ENCODE assay signal across 7 mouse cellular contexts in genomic region chr4:135856223-135857091, GRCm38 (mm10). TPM values are rescaled to one million over a fixed set of nuclear protein-coding genes. Genes with fewer than 3 reads are reported as not detected.
DNase-seq lines count a peak whose midpoint lies in the region; ATAC-seq and TF ChIP-seq lines count a peak whose summit lies in the region.

No protein-coding gene starts in this region.

- 0 out of 2 replicates have a peak, but pooled peaks cover 6% of the 10 kb centered on the region for H3K4me1 ChIP-seq in forebrain, postnatal 0 days (ENCODE audit: insufficient read depth)
- H3K4me1 ChIP-seq in hindbrain, embryonic 12.5 days, result peaks cover 40% of the 10 kb centered on the region
- H3K4me1 ChIP-seq in small intestine, adult 2 months (ENCODE audit: control insufficient read depth, insufficient read depth, insufficient read length, low read length), result no peaks in the 10 kb centered on the region

- peak; percentile 62 for ATAC-seq in forebrain, postnatal 0 days
- peak; percentile 81 for ATAC-seq in hindbrain, embryonic 12.5 days (ENCODE audit: low FRiP score)
- ATAC-seq in megakaryocyte, adult 5-6 weeks (ENCODE audit: poor library complexity, severe bottlenecking), result peak; percentile 13

- DNase-seq in NIH3T3 (ENCODE audit: low read depth), result peak; percentile 74
- peak; percentile 69 for DNase-seq in cerebellum, adult 11-12 months
- peak; percentile 70 for DNase-seq in forebrain, postnatal 0 days
- DNase-seq in left cerebral cortex, postnatal 14 days (ENCODE audit: low spot score in 2 of 2), result peak; percentile 51 to 53

- peak overlapping the region; percentile 57 for H3K4me2 ChIP-seq in forebrain, postnatal 0 days (ENCODE audit: low read depth)
- peak overlapping the region; percentile 80 for H3K4me2 ChIP-seq in hindbrain, embryonic 12.5 days (replicated peaks)

- peak overlapping the region; percentile 98 for H3K27ac ChIP-seq in forebrain, postnatal 0 days (ENCODE audit: low read depth, low read length)
- H3K27ac ChIP-seq in hindbrain, embryonic 12.5 days, result peak overlapping the region; percentile 99
- H3K27ac ChIP-seq in small intestine, adult 2 months (ENCODE audit: insufficient read depth, low read depth, low read length), result peak overlapping the region; percentile 91

- no peak for TF ChIP-seq CTCF in forebrain, postnatal 0 days (IDR thresholded peaks at IDR 0.05; ENCODE audit: low read depth)
- no peak for TF ChIP-seq CTCF in small intestine, adult 2 months (IDR thresholded peaks at IDR 0.05; ENCODE audit: extremely low read depth, insufficient read length, insufficient replicate concordance, low read depth, low read length)

- H3K9ac ChIP-seq in forebrain, postnatal 0 days, result peak overlapping the region; percentile 91
- H3K9ac ChIP-seq in hindbrain, embryonic 12.5 days, result peak overlapping the region; percentile 99

- H3K9me3 ChIP-seq in forebrain, postnatal 0 days (ENCODE audit: low read length), result no peaks in the 10 kb centered on the region
- H3K9me3 ChIP-seq in hindbrain, embryonic 12.5 days (replicated peaks), result no peaks in the 10 kb centered on the region

- under 1% methylated on average over 71 of the region's 91 CpGs for WGBS in forebrain, postnatal 0 days
- under 1% methylated on average over 77 of the region's 91 CpGs for WGBS in hindbrain, embryonic 12.5 days
- WGBS in small intestine, adult 2 months, result under 1% methylated on average over 91 of the region's 91 CpGs

- H3K36me3 ChIP-seq in forebrain, postnatal 0 days (ENCODE audit: insufficient read depth), result no peaks in the 10 kb centered on the region
- no peaks in the 10 kb centered on the region for H3K36me3 ChIP-seq in hindbrain, embryonic 12.5 days
- H3K36me3 ChIP-seq in small intestine, adult 2 months (ENCODE audit: control insufficient read depth, insufficient read depth, low read length), result no peaks in the 10 kb centered on the region; the same call in 1 of the 2 replicates

- no peaks in the 10 kb centered on the region for H3K27me3 ChIP-seq in forebrain, postnatal 0 days (ENCODE audit: insufficient read depth, low read length)
- no peaks in the 10 kb centered on the region for H3K27me3 ChIP-seq in hindbrain, embryonic 12.5 days
- H3K27me3 ChIP-seq in small intestine, adult 2 months (ENCODE audit: control insufficient read depth, insufficient read depth, low read length), result no peaks in the 10 kb centered on the region

- no peak for TF ChIP-seq POLR2A in small intestine, adult 2 months (IDR thresholded peaks at IDR 0.05; ENCODE audit: low read depth, low read length)

- peak overlapping the region; percentile 92 for H3K4me3 ChIP-seq in forebrain, postnatal 0 days (ENCODE audit: low read depth, low read length)
- H3K4me3 ChIP-seq in hindbrain, embryonic 12.5 days, result peak overlapping the region; percentile 96
- peak overlapping the region; percentile 80 for H3K4me3 ChIP-seq in small intestine, adult 2 months (ENCODE audit: low read depth, low read length)

- intact Hi-C loops in left cerebral cortex, postnatal 14 days (cut with DNase I), result loop anchor here (1.0 to 5.0 kb wide), 2 partner anchors 17 to 34 kb away; partner anchors contain the start of gene Pnrc2

RNA-seq across cellular contexts. Expression of gene Srsf10, which starts 0.9 kb away (rescaled TPM):
- 96.4 and 114 TPM in 2 replicates for total RNA-seq in forebrain, postnatal 0 days (2014; rRNA removed)
- 131 and 143 TPM in 2 replicates for polyA plus RNA-seq in forebrain, postnatal 0 days (2015; fragmentation: Nextera tagmentation; extraction: Ambion mirVana)
- polyA plus RNA-seq in hindbrain, embryonic 12.5 days (2016; fragmentation: Nextera tagmentation; extraction: Ambion mirVana), result 312 and 328 TPM in 2 replicates
- 10 to 100 TPM; 71.0 to 77.4 TPM for total RNA-seq in left cerebral cortex, postnatal 14 days (2021)
- 104 and 125 TPM in 2 replicates for total RNA-seq in megakaryocyte, adult 5-6 weeks (2015)
- total RNA-seq in megakaryocyte, adult 5-6 weeks (2017), result 130 and 147 TPM in 2 replicates
- polyA plus RNA-seq in small intestine, adult 2 months (2012; rRNA removed), result 29.5 and 48.2 TPM in 2 replicates

RNA-seq across cellular contexts. Expression of gene Pnrc2, which starts 17.2 kb away (rescaled TPM):
- 64.4 and 75.0 TPM in 2 replicates for total RNA-seq in forebrain, postnatal 0 days (2014; rRNA removed)
- polyA plus RNA-seq in forebrain, postnatal 0 days (2015; fragmentation: Nextera tagmentation; extraction: Ambion mirVana), result 60.9 and 73.0 TPM in 2 replicates
- polyA plus RNA-seq in hindbrain, embryonic 12.5 days (2016; fragmentation: Nextera tagmentation; extraction: Ambion mirVana), result 152 and 154 TPM in 2 replicates
- 10 to 100 TPM; 48.8 to 49.7 TPM for total RNA-seq in left cerebral cortex, postnatal 14 days (2021)
- total RNA-seq in megakaryocyte, adult 5-6 weeks (2015), result 248 and 273 TPM in 2 replicates
- 249 and 251 TPM in 2 replicates for total RNA-seq in megakaryocyte, adult 5-6 weeks (2017)
- polyA plus RNA-seq in small intestine, adult 2 months (2012; rRNA removed), result 2.4 and 8.5 TPM in 2 replicates

RNA-seq across cellular contexts. Expression of gene Cnr2, which starts 38.7 kb away (rescaled TPM):
- 0.24 and 0.31 TPM in 2 replicates for total RNA-seq in forebrain, postnatal 0 days (2014; rRNA removed)
- 0.17 TPM in 1 of 2 replicates, not detected in the other for polyA plus RNA-seq in forebrain, postnatal 0 days (2015; fragmentation: Nextera tagmentation; extraction: Ambion mirVana)
- 0.15 and 0.29 TPM in 2 replicates for polyA plus RNA-seq in hindbrain, embryonic 12.5 days (2016; fragmentation: Nextera tagmentation; extraction: Ambion mirVana)
- under 1 TPM in 1 of 2 experiments, not detected in 1; 0.09 TPM for total RNA-seq in left cerebral cortex, postnatal 14 days (2021)
- total RNA-seq in megakaryocyte, adult 5-6 weeks (2015), result 15.2 and 16.9 TPM in 2 replicates
- 18.8 and 20.7 TPM in 2 replicates for total RNA-seq in megakaryocyte, adult 5-6 weeks (2017)
- 1.0 and 1.1 TPM in 2 replicates for polyA plus RNA-seq in small intestine, adult 2 months (2012; rRNA removed)

Comparison
In these comparisons a context has a peak if more than half of its experiments do, and no peak if none do; other contexts are left out.
1. Peak in every context shown above with its lines: DNase-seq, ATAC-seq, H3K4me3 ChIP-seq and H3K27ac ChIP-seq.
2. ATAC-seq: peak in every context shown above with its lines; median percentile 81 in hindbrain, embryonic 12.5 days; 62 in forebrain, postnatal 0 days; 13 in megakaryocyte, adult 5-6 weeks.
3. RNA of gene Cnr2, which starts 38.7 kb away (total RNA-seq): 15.2 to 20.7 TPM in megakaryocyte, adult 5-6 weeks; 0.24 to 0.31 TPM in forebrain, postnatal 0 days and 0.09 TPM in left cerebral cortex, postnatal 14 days; every median in the first group is over 10 times any median in the second.